Mouse (Mus musculus): ENCODE measurements around the gene Ocln. TPM values are rescaled to one million over a fixed set of nuclear protein-coding genes. Genes with fewer than 3 reads are reported as not detected.

Ocln gene
- polyA plus RNA-seq (2012; rRNA removed) (1.9 and 3.1 TPM in 2 replicates), polyA plus RNA-seq (2014; fragmentation: Nextera tagmentation; extraction: Ambion mirVana) (7.4 and 8.8 TPM in 2 replicates)

DNA sequence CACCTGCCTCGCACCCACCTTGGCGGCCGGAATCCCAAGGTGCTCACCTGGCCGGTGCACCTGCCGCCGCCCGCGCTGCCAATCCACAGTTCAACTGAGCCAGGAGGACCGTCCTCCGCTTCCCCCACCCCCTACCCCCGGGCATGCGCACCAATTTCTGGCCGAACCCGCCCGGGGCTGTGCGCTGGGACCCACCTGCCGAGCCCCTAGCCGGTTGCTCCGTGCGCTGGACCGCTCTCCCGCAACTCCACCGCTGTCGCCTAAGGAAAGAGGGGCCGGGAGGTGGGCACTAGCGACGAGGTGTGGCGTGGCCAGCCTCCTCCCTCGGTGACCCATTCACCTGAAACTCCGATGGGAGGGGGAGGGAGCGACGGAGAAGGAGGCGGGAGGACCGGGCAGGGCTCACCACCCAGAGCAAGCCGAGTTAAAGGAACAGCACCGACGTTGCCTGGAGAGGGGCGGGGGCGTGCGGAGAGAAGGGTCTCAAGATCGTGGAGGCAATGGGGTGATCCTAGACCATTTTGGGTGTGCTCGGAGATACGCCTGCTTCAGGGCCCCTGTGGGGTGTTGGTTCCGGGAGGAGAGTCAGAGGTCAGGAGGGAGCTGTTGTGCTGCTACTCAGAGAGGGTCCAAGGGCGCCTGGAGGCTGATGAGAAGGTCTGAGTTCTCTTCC lies at the start of gene Ocln:
Gene Ocln (minus strand): TSS at position 350 of the 673 bp plus-strand sequence.
- ATAC-seq (ENCODE audit: low FRiP score, low read depth) (no peak; the same call in 1 of the 2 replicates), DNase-seq (ENCODE audit: low spot score) (no peak)
- H3K4me2 ChIP-seq (replicated peaks; ENCODE audit: low read depth, low read length, severe bottlenecking): peak within 1 kb of the TSS; percentile 100
- H3K4me1 ChIP-seq (ENCODE audit: control insufficient read depth, insufficient read depth, low read length): peaks cover 7% of the 10 kb centered on the region
- peak within 1 kb of the TSS; percentile 51 for H3K9ac ChIP-seq (ENCODE audit: low read depth, low read length, severe bottlenecking)
- WGBS: 5% methylated on average over 40 of the region's 45 CpGs
- no peak for TF ChIP-seq POLR2A (IDR thresholded peaks at IDR 0.05; ENCODE audit: borderline replicate concordance, extremely low read depth, insufficient read depth, insufficient read length)
- peak within 1 kb of the TSS; percentile 56 for H3K4me3 ChIP-seq (replicated peaks; ENCODE audit: low read length)
- H3K36me3 ChIP-seq (ENCODE audit: control insufficient read depth, insufficient read depth, low read length): no peaks in the 10 kb centered on the region
- H3K27me3 ChIP-seq (ENCODE audit: control insufficient read depth, insufficient read depth, low read length): peaks cover 41% of the 10 kb centered on the region
- H3K27ac ChIP-seq (replicated peaks; ENCODE audit: low read depth, low read length): no peak within 1 kb of the TSS
- no peaks in the 10 kb centered on the region for H3K9me3 ChIP-seq (ENCODE audit: control insufficient read depth, low read length)

DNA sequence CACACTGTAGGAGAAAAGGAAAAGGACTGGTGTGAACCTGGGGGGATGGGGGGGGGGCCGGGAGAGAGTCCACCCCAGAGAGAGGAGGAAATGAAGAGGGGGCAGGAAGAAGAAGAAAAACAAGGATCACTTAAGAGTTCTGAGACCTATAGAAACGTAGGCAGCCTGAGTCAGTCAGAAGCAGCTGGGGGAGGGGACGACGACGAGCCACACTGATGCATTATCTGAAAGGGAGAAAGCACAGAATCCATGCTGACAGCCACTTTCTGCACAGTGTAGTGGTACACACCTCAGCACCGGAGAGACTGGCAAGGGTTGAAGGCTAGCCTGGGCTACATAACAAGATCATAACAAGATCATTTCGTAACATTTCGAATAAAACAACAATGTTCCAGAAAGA lies 48.5 kb upstream of the Ocln start:
- ATAC-seq (ENCODE audit: low FRiP score, low read depth) (no peak), DNase-seq (ENCODE audit: low spot score) (no peak)
- Histone ChIP-seq H3K9ac (ENCODE audit: low read depth, low read length, severe bottlenecking) (no peak overlapping the region), H3K4me1 (ENCODE audit: control insufficient read depth, insufficient read depth, low read length) (no peaks in the 10 kb centered on the region), H3K9me3 (ENCODE audit: control insufficient read depth, low read length) (no peaks in the 10 kb centered on the region), H3K4me3 (replicated peaks; ENCODE audit: low read length) (no peak overlapping the region), H3K27me3 (ENCODE audit: control insufficient read depth, insufficient read depth, low read length) (no peaks in the 10 kb centered on the region), H3K4me2 (replicated peaks; ENCODE audit: low read depth, low read length, severe bottlenecking) (no peak overlapping the region), H3K36me3 (ENCODE audit: control insufficient read depth, insufficient read depth, low read length) (no peaks in the 10 kb centered on the region), H3K27ac (replicated peaks; ENCODE audit: low read depth, low read length) (no peak overlapping the region)
- WGBS: 67% methylated on average over 8 of the region's 8 CpGs
- TF ChIP-seq POLR2A (IDR thresholded peaks at IDR 0.05; ENCODE audit: borderline replicate concordance, extremely low read depth, insufficient read depth, insufficient read length): no peak

DNA sequence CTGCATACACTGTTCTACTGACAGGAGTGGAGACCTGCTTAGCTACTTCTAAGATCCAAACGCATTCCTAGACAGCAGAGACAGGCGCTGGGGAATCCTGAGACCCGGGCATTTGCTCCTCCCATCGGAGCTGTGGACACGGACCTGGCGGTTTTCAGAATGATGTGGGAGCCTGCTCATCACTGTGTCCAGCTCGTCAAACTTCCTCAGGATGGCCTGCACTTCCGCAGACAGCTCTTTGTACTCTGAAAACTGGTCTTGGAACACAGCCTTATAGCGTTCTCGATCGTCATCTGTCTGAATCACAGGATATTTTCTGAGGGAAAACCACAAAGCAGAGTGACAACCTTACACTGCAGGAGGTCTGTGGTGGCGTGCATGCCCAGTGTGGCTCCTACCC lies 47.8 kb upstream of the Ocln start:
- DNase-seq (ENCODE audit: low spot score): no peak
- H3K9me3 ChIP-seq (ENCODE audit: control insufficient read depth, low read length): no peaks in the 10 kb centered on the region
- no peak overlapping the region for H3K9ac ChIP-seq (ENCODE audit: low read depth, low read length, severe bottlenecking)
- 80% methylated on average over 12 of the region's 12 CpGs for WGBS
- H3K27ac ChIP-seq (replicated peaks; ENCODE audit: low read depth, low read length): no peak overlapping the region
- ATAC-seq (ENCODE audit: low FRiP score, low read depth): no peak
- H3K4me3 ChIP-seq (replicated peaks; ENCODE audit: low read length): no peak overlapping the region
- H3K36me3 ChIP-seq (ENCODE audit: control insufficient read depth, insufficient read depth, low read length): no peaks in the 10 kb centered on the region
- TF ChIP-seq POLR2A (IDR thresholded peaks at IDR 0.05; ENCODE audit: borderline replicate concordance, extremely low read depth, insufficient read depth, insufficient read length): no peak
- H3K4me2 ChIP-seq (replicated peaks; ENCODE audit: low read depth, low read length, severe bottlenecking): no peak overlapping the region
- no peaks in the 10 kb centered on the region for H3K4me1 ChIP-seq (ENCODE audit: control insufficient read depth, insufficient read depth, low read length)
- no peaks in the 10 kb centered on the region for H3K27me3 ChIP-seq (ENCODE audit: control insufficient read depth, insufficient read depth, low read length)

- H3K4me1 ChIP-seq (ENCODE audit: control insufficient read depth, insufficient read depth, low read length): no peaks in the 10 kb centered on the region
- WGBS: 79% methylated on average over 9 of the region's 9 CpGs
These were observed 44.8 kb upstream of the Ocln start for GRCm38 (mm10) chr13:100597284-100597683.

GRCm38 (mm10) chr13:100595552-100595885 lies 43.0 kb upstream of the Ocln start:
- TF ChIP-seq POLR2A (IDR thresholded peaks at IDR 0.05; ENCODE audit: borderline replicate concordance, extremely low read depth, insufficient read depth, insufficient read length): no peak
- H3K9ac ChIP-seq (ENCODE audit: low read depth, low read length, severe bottlenecking): no peak overlapping the region
- no peak for ATAC-seq (ENCODE audit: low FRiP score, low read depth)
- no peaks in the 10 kb centered on the region for H3K4me1 ChIP-seq (ENCODE audit: control insufficient read depth, insufficient read depth, low read length)
- H3K27ac ChIP-seq (replicated peaks; ENCODE audit: low read depth, low read length): no peak overlapping the region
- H3K27me3 ChIP-seq (ENCODE audit: control insufficient read depth, insufficient read depth, low read length): no peaks in the 10 kb centered on the region
- H3K4me3 ChIP-seq (replicated peaks; ENCODE audit: low read length): no peak overlapping the region
- whole genome bisulfite sequencing: 66% methylated on average over 3 of the region's 3 CpGs
- no peak for DNase-seq (ENCODE audit: low spot score)
- H3K9me3 ChIP-seq (ENCODE audit: control insufficient read depth, low read length): no peaks in the 10 kb centered on the region
- H3K4me2 ChIP-seq (replicated peaks; ENCODE audit: low read depth, low read length, severe bottlenecking): no peak overlapping the region
- no peaks in the 10 kb centered on the region for H3K36me3 ChIP-seq (ENCODE audit: control insufficient read depth, insufficient read depth, low read length)

More at GRCm38 (mm10) chr13:100597284-100597683, 44.8 kb upstream of the Ocln start:
- no peak for TF ChIP-seq POLR2A (IDR thresholded peaks at IDR 0.05; ENCODE audit: borderline replicate concordance, extremely low read depth, insufficient read depth, insufficient read length)
- Histone ChIP-seq H3K9ac (ENCODE audit: low read depth, low read length, severe bottlenecking) (no peak overlapping the region), H3K4me3 (replicated peaks; ENCODE audit: low read length) (no peak overlapping the region), H3K27ac (replicated peaks; ENCODE audit: low read depth, low read length) (no peak overlapping the region), H3K36me3 (ENCODE audit: control insufficient read depth, insufficient read depth, low read length) (no peaks in the 10 kb centered on the region), H3K9me3 (ENCODE audit: control insufficient read depth, low read length) (no peaks in the 10 kb centered on the region), H3K27me3 (ENCODE audit: control insufficient read depth, insufficient read depth, low read length) (no peaks in the 10 kb centered on the region), H3K4me2 (replicated peaks; ENCODE audit: low read depth, low read length, severe bottlenecking) (no peak overlapping the region)
- DNase-seq (ENCODE audit: low spot score): no peak
- ATAC-seq (ENCODE audit: low FRiP score, low read depth): no peak

Data from limb, embryonic 14.5 days (tissue).